Mouse (Mus musculus): ENCODE results near the gene Lamtor4. TPM values are rescaled to one million over a fixed set of nuclear protein-coding genes. Genes with fewer than 3 reads are reported as not detected.
A peak's percentile ranks its signal among the peaks of the same experiment; 100 is the strongest.
"Not testable (repeated sequence)": the region's sequence is repeated elsewhere in the genome, so short reads cannot be mapped to it uniquely, and the experiment has no call there.

The Lamtor4 gene
- polyA plus RNA-seq (2016; fragmentation: Nextera tagmentation; extraction: Ambion mirVana) = 38.9 and 41.5 TPM in 2 replicates

DNA sequence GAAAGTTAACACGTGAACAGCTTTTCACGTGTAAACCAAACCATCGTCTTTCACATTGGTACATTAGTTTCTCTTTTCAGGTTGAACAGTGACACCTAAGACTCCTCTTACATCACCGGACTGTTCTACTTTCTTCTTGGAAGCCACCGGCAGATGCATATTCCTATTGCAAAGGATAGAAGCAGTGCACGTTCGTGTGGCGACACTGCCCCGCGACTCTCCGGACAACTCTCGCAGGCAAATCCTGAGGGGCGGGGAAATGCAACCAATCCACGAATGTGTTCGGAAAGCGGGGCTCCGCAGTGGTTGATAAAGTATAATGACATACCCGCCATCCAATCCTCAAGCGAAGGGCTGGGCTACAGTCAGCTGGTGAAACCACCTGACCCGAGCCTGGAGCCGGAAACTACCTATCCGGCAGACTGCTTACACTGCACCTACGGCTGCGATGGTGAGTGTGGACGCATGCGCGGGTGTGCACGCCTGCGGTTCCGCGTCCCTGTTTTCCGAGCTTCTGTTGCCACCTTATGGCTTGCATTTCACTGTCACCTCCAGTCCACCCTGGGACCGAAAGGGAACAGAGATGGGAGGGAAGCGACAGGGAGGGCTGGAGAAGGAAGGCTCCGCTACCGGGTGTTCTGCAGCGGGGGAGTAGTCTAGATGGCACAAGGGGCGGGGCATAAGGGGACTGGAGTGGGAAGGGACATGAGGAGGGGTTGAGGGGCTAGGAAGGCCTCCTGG lies at the start of gene Lamtor4:
TSS of gene Lamtor4 (plus strand) at position 130 of the 741 bp plus-strand sequence.
- H3K27ac ChIP-seq = peak within 1 kb of the TSS; percentile 85
- under 1% methylated on average over 38 of the region's 38 CpGs for WGBS
- no peaks in the 10 kb centered on the region for H3K27me3 ChIP-seq (ENCODE audit: poor library complexity, severe bottlenecking)
- DNase-seq (ENCODE audit: extremely low spot score, low spot score) = peak; percentile 91
- peak within 1 kb of the TSS; percentile 78 for H3K4me3 ChIP-seq
- no peaks in the 10 kb centered on the region for H3K9me3 ChIP-seq
- H3K36me3 ChIP-seq (replicated peaks) = peaks cover 31% of the 10 kb centered on the region
- H3K4me1 ChIP-seq = peaks cover 23% of the 10 kb centered on the region

- H3K4me3 ChIP-seq = no peak overlapping the region
- H3K27ac ChIP-seq = no peak overlapping the region
- H3K9me3 ChIP-seq = peaks cover 20% of the 10 kb centered on the region; the same call in 1 of the 2 replicates
- no peaks in the 10 kb centered on the region for H3K27me3 ChIP-seq (ENCODE audit: poor library complexity, severe bottlenecking)
- no peaks in the 10 kb centered on the region for H3K4me1 ChIP-seq
- no peak for DNase-seq (ENCODE audit: extremely low spot score, low spot score)
- WGBS = 95% methylated on average over 1 of the region's 1 CpGs
- no peaks in the 10 kb centered on the region for H3K36me3 ChIP-seq (replicated peaks)
Observed at GRCm38 (mm10) chr5:138207253-138207652, 48.0 kb upstream of the Lamtor4 start.

- no peak overlapping the region for H3K27ac ChIP-seq
- no peak for DNase-seq (ENCODE audit: extremely low spot score, low spot score)
- no peaks in the 10 kb centered on the region for H3K36me3 ChIP-seq (replicated peaks)
- no peaks in the 10 kb centered on the region for H3K27me3 ChIP-seq (ENCODE audit: poor library complexity, severe bottlenecking)
- peaks cover 23% of the 10 kb centered on the region; the same call in 1 of the 2 replicates for H3K9me3 ChIP-seq
- no peaks in the 10 kb centered on the region for H3K4me1 ChIP-seq
- no peak overlapping the region for H3K4me3 ChIP-seq
- 86% methylated on average over 4 of the region's 4 CpGs for WGBS
Observed at GRCm38 (mm10) chr5:138207873-138208272, 47.4 kb upstream of the Lamtor4 start.

- not testable (repeated sequence) for H3K27ac ChIP-seq; DNase-seq (ENCODE audit: extremely low spot score, low spot score); H3K4me3 ChIP-seq; H3K4me1 ChIP-seq; H3K36me3 ChIP-seq (replicated peaks); H3K27me3 ChIP-seq (ENCODE audit: poor library complexity, severe bottlenecking)
- H3K9me3 ChIP-seq = peaks cover 50% of the 10 kb centered on the region
- 94% methylated on average over 13 of the region's 13 CpGs for WGBS
Observed at GRCm38 (mm10) chr5:138216632-138217031, 38.6 kb upstream of the Lamtor4 start.

- Histone ChIP-seq H3K36me3 (replicated peaks) (no peaks in the 10 kb centered on the region), H3K9me3 (peaks cover 29% of the 10 kb centered on the region), H3K27ac (no peak overlapping the region), H3K27me3 (ENCODE audit: poor library complexity, severe bottlenecking) (no peaks in the 10 kb centered on the region), H3K4me3 (no peak overlapping the region), H3K4me1 (no peaks in the 10 kb centered on the region)
- no peak for DNase-seq (ENCODE audit: extremely low spot score, low spot score)
- WGBS = 72% methylated on average over 2 of the region's 2 CpGs
Observed at GRCm38 (mm10) chr5:138219864-138220263, 35.4 kb upstream of the Lamtor4 start.

GRCm38 (mm10) chr5:138222111-138222510 lies 33.2 kb upstream of the Lamtor4 start:
- H3K9me3 ChIP-seq = peaks cover 7% of the 10 kb centered on the region; the same call in 1 of the 2 replicates
- no peaks in the 10 kb centered on the region for H3K27me3 ChIP-seq (ENCODE audit: poor library complexity, severe bottlenecking)
- H3K27ac ChIP-seq = no peak overlapping the region
- peak; percentile 71 for DNase-seq (ENCODE audit: extremely low spot score, low spot score)
- 25% methylated on average over 4 of the region's 4 CpGs for WGBS
- no peak overlapping the region for H3K4me3 ChIP-seq
- H3K4me1 ChIP-seq = no peaks in the 10 kb centered on the region
- no peaks in the 10 kb centered on the region for H3K36me3 ChIP-seq (replicated peaks)

- H3K36me3 ChIP-seq (replicated peaks) = no peaks in the 10 kb centered on the region
- no peak overlapping the region for H3K4me3 ChIP-seq
- no peak overlapping the region for H3K27ac ChIP-seq
- H3K4me1 ChIP-seq = no peaks in the 10 kb centered on the region
- 68% methylated on average over 3 of the region's 3 CpGs for WGBS
- no peaks in the 10 kb centered on the region for H3K9me3 ChIP-seq
- no peak for DNase-seq (ENCODE audit: extremely low spot score, low spot score)
- H3K27me3 ChIP-seq (ENCODE audit: poor library complexity, severe bottlenecking) = no peaks in the 10 kb centered on the region
Observed at GRCm38 (mm10) chr5:138223287-138223686, 32.0 kb upstream of the Lamtor4 start.

GRCm38 (mm10) chr5:138225700-138226099 lies 29.6 kb upstream of the Lamtor4 start, which contains the start of gene Nxpe5:
Gene Nxpe5, plus strand, starts transcription at chr5:138225898.
- no peak within 1 kb of the TSS for H3K4me3 ChIP-seq
- DNase-seq (ENCODE audit: extremely low spot score, low spot score) = no peak
- WGBS = 65% methylated on average over 2 of the region's 2 CpGs

GRCm38 (mm10) chr5:138226491-138226890 lies 28.8 kb upstream of the Lamtor4 start:
- H3K4me1 ChIP-seq = peaks cover under 1% of the 10 kb centered on the region; the same call in 1 of the 2 replicates
- H3K36me3 ChIP-seq (replicated peaks) = no peaks in the 10 kb centered on the region
- no peaks in the 10 kb centered on the region for H3K27me3 ChIP-seq (ENCODE audit: poor library complexity, severe bottlenecking)
- WGBS = 81% methylated on average over 4 of the region's 4 CpGs
- no peak overlapping the region for H3K27ac ChIP-seq
- no peak overlapping the region for H3K4me3 ChIP-seq
- no peak for DNase-seq (ENCODE audit: extremely low spot score, low spot score)
- H3K9me3 ChIP-seq = no peaks in the 10 kb centered on the region

More at GRCm38 (mm10) chr5:138225700-138226099, 29.6 kb upstream of the Lamtor4 start, which contains the start of gene Nxpe5:
- no peaks in the 10 kb centered on the region for H3K4me1 ChIP-seq
- no peak within 1 kb of the TSS for H3K27ac ChIP-seq
- no peaks in the 10 kb centered on the region for H3K9me3 ChIP-seq
- no peaks in the 10 kb centered on the region for H3K36me3 ChIP-seq (replicated peaks)
- no peaks in the 10 kb centered on the region for H3K27me3 ChIP-seq (ENCODE audit: poor library complexity, severe bottlenecking)

- no peaks in the 10 kb centered on the region for H3K27me3 ChIP-seq (ENCODE audit: poor library complexity, severe bottlenecking)
- 70% methylated on average over 2 of the region's 2 CpGs for WGBS
- no peaks in the 10 kb centered on the region for H3K36me3 ChIP-seq (replicated peaks)
- DNase-seq (ENCODE audit: extremely low spot score, low spot score) = no peak
- H3K27ac ChIP-seq = no peak overlapping the region
- peaks cover 5% of the 10 kb centered on the region for H3K4me1 ChIP-seq
- H3K4me3 ChIP-seq = no peak overlapping the region
- H3K9me3 ChIP-seq = no peaks in the 10 kb centered on the region
Observed at GRCm38 (mm10) chr5:138227367-138227766, 27.9 kb upstream of the Lamtor4 start.

DNA sequence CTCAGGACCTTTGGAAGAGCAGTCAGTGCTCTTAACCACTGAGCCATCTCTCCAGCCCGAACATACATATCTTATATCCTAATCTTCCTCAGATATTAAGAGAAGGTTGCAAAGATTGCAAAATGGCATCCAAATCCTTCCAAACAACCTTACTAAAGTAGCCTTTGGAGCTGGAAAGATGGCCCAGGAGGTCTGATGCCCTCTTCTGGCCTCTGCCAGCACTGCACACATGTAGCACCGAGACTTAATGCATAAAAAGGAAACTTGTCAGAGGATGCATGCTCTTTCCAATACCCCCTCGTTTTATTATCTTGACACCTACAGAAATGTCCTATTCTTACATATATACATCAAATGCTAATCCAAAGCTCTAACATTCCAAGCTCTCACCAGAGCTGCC lies 27.3 kb upstream of the Lamtor4 start:
- 58% methylated on average over 3 of the region's 3 CpGs for WGBS

GRCm38 (mm10) chr5:138229511-138229910 lies 25.8 kb upstream of the Lamtor4 start:
- Histone ChIP-seq H3K27me3 (ENCODE audit: poor library complexity, severe bottlenecking) (no peaks in the 10 kb centered on the region), H3K9me3 (no peaks in the 10 kb centered on the region), H3K27ac (no peak overlapping the region), H3K4me1 (peaks cover 5% of the 10 kb centered on the region), H3K36me3 (replicated peaks) (no peaks in the 10 kb centered on the region), H3K4me3 (no peak overlapping the region)
- DNase-seq (ENCODE audit: extremely low spot score, low spot score) = no peak
- WGBS = 93% methylated on average over 3 of the region's 3 CpGs

More for the DNA sequence above, 27.3 kb upstream of the Lamtor4 start:
- Histone ChIP-seq H3K4me1 (peaks cover 5% of the 10 kb centered on the region), H3K9me3 (no peaks in the 10 kb centered on the region), H3K27me3 (ENCODE audit: poor library complexity, severe bottlenecking) (no peaks in the 10 kb centered on the region), H3K36me3 (replicated peaks) (no peaks in the 10 kb centered on the region), H3K27ac (no peak overlapping the region), H3K4me3 (no peak overlapping the region)
- DNase-seq (ENCODE audit: extremely low spot score, low spot score) = no peak

DNA sequence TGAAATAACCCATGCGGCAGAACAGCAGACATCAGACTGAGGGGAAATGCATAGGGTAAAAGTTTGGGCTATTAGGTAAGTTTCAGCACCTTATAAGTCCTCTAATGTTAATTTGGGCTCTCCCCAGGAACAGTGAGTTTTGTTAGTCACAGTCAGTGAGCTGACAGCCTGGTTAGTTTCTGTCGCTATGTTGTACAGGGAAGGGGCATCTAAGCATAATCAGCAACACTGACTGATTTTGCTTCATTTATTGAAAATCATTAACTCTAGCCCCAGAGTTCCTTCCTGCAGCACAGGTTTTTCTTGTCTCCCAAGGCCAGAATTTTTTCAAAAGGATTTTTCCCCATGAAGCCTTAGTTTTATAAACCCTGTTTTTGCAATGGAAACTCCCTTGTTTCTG lies 21.5 kb upstream of the Lamtor4 start:
- Histone ChIP-seq H3K4me3 (no peak overlapping the region), H3K36me3 (replicated peaks) (no peaks in the 10 kb centered on the region), H3K4me1 (peaks cover 5% of the 10 kb centered on the region), H3K27ac (no peak overlapping the region), H3K27me3 (ENCODE audit: poor library complexity, severe bottlenecking) (no peaks in the 10 kb centered on the region), H3K9me3 (no peaks in the 10 kb centered on the region)
- 85% methylated on average over 2 of the region's 2 CpGs for WGBS
- DNase-seq (ENCODE audit: extremely low spot score, low spot score) = no peak

All from forebrain, embryonic 10.5 days (tissue).